Mouse (Mus musculus) liver, adult 2 months (tissue): Measurements from ENCODE around the gene C1qtnf5. TPM values are rescaled to one million over a fixed set of nuclear protein-coding genes. Genes with fewer than 3 reads are reported as not detected.

Experiments used
- DNase-seq: peaks from one replicate; pipeline ENCODE4 v3.0.0-alpha.2; 2011; ENCODE audit warnings: low read depth, low spot score; ENCODE audit errors: extremely low read depth
- H3K27ac ChIP-seq: fragments of 200-500 bp; replicated peaks from 2 replicates; pipeline ENCODE4 v1.5.1; 2012; ENCODE audit warnings: low read depth, mild to moderate bottlenecking, control low read depth, inconsistent platforms, low read length; ENCODE audit not compliant: insufficient read depth
- H3K27me3 ChIP-seq: fragments of 200-500 bp; 2 replicates; pipeline ENCODE4 v1.6.1; 2012; ENCODE audit warnings: mild to moderate bottlenecking, moderate library complexity, low read length, inconsistent platforms; ENCODE audit not compliant: control insufficient read depth, insufficient read depth
- H3K36me3 ChIP-seq: fragments of 200-500 bp; 2 replicates; pipeline ENCODE4 v1.6.1; 2012; ENCODE audit warnings: low read length, inconsistent platforms; ENCODE audit not compliant: control insufficient read depth, insufficient read depth
- H3K4me1 ChIP-seq: fragments of 200-500 bp; 2 replicates; pipeline ENCODE4 v1.6.1; 2011; ENCODE audit warnings: low read length; ENCODE audit not compliant: control insufficient read depth, insufficient read depth
- H3K4me3 ChIP-seq: fragments of 200-500 bp; 2 replicates; pipeline ENCODE4 v1.5.1; 2011; ENCODE audit warnings: low read depth, mild to moderate bottlenecking, control low read depth, low read length, moderate library complexity; ENCODE audit not compliant: insufficient read depth
- H3K79me2 ChIP-seq: fragments of 200-500 bp; 2 replicates; pipeline ENCODE4 v1.6.1; 2012; ENCODE audit warnings: inconsistent platforms, mild to moderate bottlenecking, low read length, moderate library complexity; ENCODE audit not compliant: control insufficient read depth, insufficient read depth
- H3K9ac ChIP-seq: fragments of 200-500 bp; 2 replicates; pipeline ENCODE4 v1.6.1; 2012; ENCODE audit warnings: low read depth, mild to moderate bottlenecking, control low read depth, inconsistent platforms, low read length
- CTCF ChIP-seq: fragments of 200-500 bp; IDR thresholded peaks from 2 replicates; pipeline ENCODE4 v1.5.1; 2011; ENCODE audit warnings: low read depth, low read length, control low read depth
- POLR2A ChIP-seq: fragments of 200-500 bp; IDR thresholded peaks from 2 replicates; pipeline ENCODE4 v1.6.1; 2011; ENCODE audit warnings: low read length, control low read depth; ENCODE audit not compliant: insufficient read depth; ENCODE audit errors: extremely low read depth
- WGBS: fragments of 180-500 bp; shearing (Covaris S2); methylation state at CpG from one replicate; pipeline ENCODE4 v1.1.7; 2018; 5-methylcytosine and 5-hydroxymethylcytosine counted together
- polyA plus RNA-seq: library from polyadenylated mRNA; depleted of rRNA; stranded (reverse); fragments of >200 nt; gene quantifications from 2 replicates; pipeline ENCODE4 v1.2.3, GENCODE M21; 2012; rRNA removed
- total RNA-seq: library from RNA; depleted of rRNA; stranded (reverse); fragments of >200 nt; gene quantifications from 2 replicates; pipeline ENCODE4 v1.2.3, GENCODE M21; 2014; rRNA removed

The C1qtnf5 gene
- total and polyA plus RNA-seq, 2 experiments: 3.0 to 5.7 TPM

- Histone ChIP-seq H3K4me1 (no peaks in the 10 kb centered on the region), H3K27me3 (no peaks in the 10 kb centered on the region), H3K27ac (no peak overlapping the region), H3K79me2 (no peaks in the 10 kb centered on the region), H3K4me3 (no peak overlapping the region), H3K9ac (no peak overlapping the region), H3K36me3 (peaks cover 6% of the 10 kb centered on the region; the same call in 1 of the 2 replicates)
- WGBS: 76% methylated on average over 5 of the region's 5 CpGs
- TF ChIP-seq CTCF: no peak
- no peak for TF ChIP-seq POLR2A
- DNase-seq: no peak
Observed at GRCm38 (mm10) chr9:44141951-44142350, 34.9 kb downstream of the C1qtnf5 start.

GRCm38 (mm10) chr9:44143421-44143820 lies 36.4 kb downstream of the C1qtnf5 start:
- H3K4me3 ChIP-seq: no peak overlapping the region
- no peak for TF ChIP-seq POLR2A
- no peak for TF ChIP-seq CTCF
- H3K9ac ChIP-seq: no peak overlapping the region
- no peak for DNase-seq
- no peaks in the 10 kb centered on the region for H3K27me3 ChIP-seq
- no peak overlapping the region for H3K27ac ChIP-seq
- no peaks in the 10 kb centered on the region for H3K4me1 ChIP-seq
- peaks cover 6% of the 10 kb centered on the region; the same call in 1 of the 2 replicates for H3K36me3 ChIP-seq
- 92% methylated on average over 5 of the region's 5 CpGs for WGBS
- no peaks in the 10 kb centered on the region for H3K79me2 ChIP-seq

GRCm38 (mm10) chr9:44144023-44144717 lies 37.1 kb downstream of the C1qtnf5 start:
- Histone ChIP-seq H3K4me1 (no peaks in the 10 kb centered on the region), H3K9ac (no peak overlapping the region), H3K4me3 (no peak overlapping the region), H3K27ac (no peak overlapping the region), H3K79me2 (no peaks in the 10 kb centered on the region), H3K27me3 (no peaks in the 10 kb centered on the region), H3K36me3 (peaks cover 9% of the 10 kb centered on the region)
- DNase-seq: no peak
- 64% methylated on average over 7 of the region's 8 CpGs for WGBS
- no peak for TF ChIP-seq POLR2A
- peak; percentile 36 for TF ChIP-seq CTCF

- no peak overlapping the region for H3K27ac ChIP-seq
- H3K4me1 ChIP-seq: no peaks in the 10 kb centered on the region
- DNase-seq: no peak
- H3K36me3 ChIP-seq: peaks cover 9% of the 10 kb centered on the region
- H3K79me2 ChIP-seq: no peaks in the 10 kb centered on the region
- TF ChIP-seq POLR2A: no peak
- TF ChIP-seq CTCF: no peak
- H3K9ac ChIP-seq: no peak overlapping the region
- no peaks in the 10 kb centered on the region for H3K27me3 ChIP-seq
- no peak overlapping the region for H3K4me3 ChIP-seq
Observed at GRCm38 (mm10) chr9:44144718-44145060, 37.6 kb downstream of the C1qtnf5 start.

GRCm38 (mm10) chr9:44147290-44147689 lies 40.2 kb downstream of the C1qtnf5 start:
- Histone ChIP-seq H3K4me3 (no peak overlapping the region), H3K4me1 (no peaks in the 10 kb centered on the region), H3K27me3 (no peaks in the 10 kb centered on the region), H3K9ac (no peak overlapping the region), H3K79me2 (no peaks in the 10 kb centered on the region), H3K27ac (no peak overlapping the region), H3K36me3 (peaks cover 22% of the 10 kb centered on the region)
- WGBS: 49% methylated on average over 3 of the region's 3 CpGs
- TF ChIP-seq POLR2A (no peak), CTCF (no peak)
- DNase-seq: no peak

Other genes starting within 250 kb of the C1qtnf5 start
- gene Thy1, start 63.9 kb upstream of the C1qtnf5 start, total RNA-seq: 0.46 and 0.87 TPM in 2 replicates
- 3.2 and 4.5 TPM in 2 replicates for gene Thy1, start 63.9 kb upstream of the C1qtnf5 start, polyA plus RNA-seq
- 9.9 and 13.6 TPM in 2 replicates for gene Usp2, start 40.2 kb upstream of the C1qtnf5 start, total RNA-seq
- gene Usp2, start 40.2 kb upstream of the C1qtnf5 start, polyA plus RNA-seq: 1.6 and 3.1 TPM in 2 replicates
- gene Mfrp, start 5.5 kb upstream of the C1qtnf5 start, total RNA-seq: under 0.01 TPM in 1 of 2 replicates, not detected in the other
- not detected in 2 replicates for gene Mfrp, start 5.5 kb upstream of the C1qtnf5 start, polyA plus RNA-seq
- gene Gm49380, start 6.3 kb downstream of the C1qtnf5 start, total RNA-seq: 0.09 TPM in 1 of 2 replicates, not detected in the other
- not detected in 2 replicates for gene Gm49380, start 6.3 kb downstream of the C1qtnf5 start, polyA plus RNA-seq
- gene Rnf26, start 6.3 kb downstream of the C1qtnf5 start, total RNA-seq: 3.1 and 5.0 TPM in 2 replicates
- 16.7 and 19.0 TPM in 2 replicates for gene Rnf26, start 6.3 kb downstream of the C1qtnf5 start, polyA plus RNA-seq
- 3.6 and 6.7 TPM in 2 replicates for gene Mcam, start 27.2 kb downstream of the C1qtnf5 start, total RNA-seq
- 4.2 and 4.5 TPM in 2 replicates for gene Mcam, start 27.2 kb downstream of the C1qtnf5 start, polyA plus RNA-seq
- 2.8 and 4.3 TPM in 2 replicates for gene Cbl, start 126.8 kb downstream of the C1qtnf5 start, total RNA-seq
- gene Cbl, start 126.8 kb downstream of the C1qtnf5 start, polyA plus RNA-seq: 1.8 and 2.4 TPM in 2 replicates
- gene Ccdc153, start 133.4 kb downstream of the C1qtnf5 start, total RNA-seq: not detected in 2 replicates
- gene Ccdc153, start 133.4 kb downstream of the C1qtnf5 start, polyA plus RNA-seq: not detected in 2 replicates
- gene Pdzd3, start 144.2 kb downstream of the C1qtnf5 start, total RNA-seq: not detected in 2 replicates
- gene Pdzd3, start 144.2 kb downstream of the C1qtnf5 start, polyA plus RNA-seq: not detected in 2 replicates
- 3.5 and 5.6 TPM in 2 replicates for gene Nlrx1, start 161.4 kb downstream of the C1qtnf5 start, total RNA-seq
- 8.6 and 10.0 TPM in 2 replicates for gene Nlrx1, start 161.4 kb downstream of the C1qtnf5 start, polyA plus RNA-seq
- gene Abcg4, start 181.4 kb downstream of the C1qtnf5 start, total RNA-seq: not detected in 2 replicates
- 0.11 TPM in 1 of 2 replicates, not detected in the other for gene Abcg4, start 181.4 kb downstream of the C1qtnf5 start, polyA plus RNA-seq
- gene Hinfp, start 198.4 kb downstream of the C1qtnf5 start, total RNA-seq: 7.4 and 7.6 TPM in 2 replicates
- 10.6 and 16.9 TPM in 2 replicates for gene Hinfp, start 198.4 kb downstream of the C1qtnf5 start, polyA plus RNA-seq
- gene C2cd2l, start 213.0 kb downstream of the C1qtnf5 start, total RNA-seq: 5.2 and 7.9 TPM in 2 replicates
- 60.1 and 60.9 TPM in 2 replicates for gene C2cd2l, start 213.0 kb downstream of the C1qtnf5 start, polyA plus RNA-seq
- 8.7 and 13.1 TPM in 2 replicates for gene Dpagt1, start 218.8 kb downstream of the C1qtnf5 start, total RNA-seq
- gene Dpagt1, start 218.8 kb downstream of the C1qtnf5 start, polyA plus RNA-seq: 57.4 and 71.7 TPM in 2 replicates
- gene H2afx, start 227.4 kb downstream of the C1qtnf5 start, total RNA-seq: 5.6 and 11.2 TPM in 2 replicates
- 22.5 and 23.6 TPM in 2 replicates for gene H2afx, start 227.4 kb downstream of the C1qtnf5 start, polyA plus RNA-seq
- gene Hmbs, start 237.0 kb downstream of the C1qtnf5 start, total RNA-seq: 61.3 and 67.7 TPM in 2 replicates
- gene Hmbs, start 237.0 kb downstream of the C1qtnf5 start, polyA plus RNA-seq: 58.8 and 61.4 TPM in 2 replicates